Mouse (Mus musculus) naive thymus-derived CD4-positive, alpha-beta T cell, adult 2 months (primary cell): ENCODE results near the gene Crim1.

Experiments
- DNase-seq: peaks from one replicate; pipeline ENCODE4 v3.0.0-alpha.2; 2011; ENCODE audit warnings: low read depth

Crim1 gene

GRCm38 (mm10) chr17:78286021-78286420 is 86.0 kb downstream of the Crim1 start:
- DNase-seq: no peak

DNA sequence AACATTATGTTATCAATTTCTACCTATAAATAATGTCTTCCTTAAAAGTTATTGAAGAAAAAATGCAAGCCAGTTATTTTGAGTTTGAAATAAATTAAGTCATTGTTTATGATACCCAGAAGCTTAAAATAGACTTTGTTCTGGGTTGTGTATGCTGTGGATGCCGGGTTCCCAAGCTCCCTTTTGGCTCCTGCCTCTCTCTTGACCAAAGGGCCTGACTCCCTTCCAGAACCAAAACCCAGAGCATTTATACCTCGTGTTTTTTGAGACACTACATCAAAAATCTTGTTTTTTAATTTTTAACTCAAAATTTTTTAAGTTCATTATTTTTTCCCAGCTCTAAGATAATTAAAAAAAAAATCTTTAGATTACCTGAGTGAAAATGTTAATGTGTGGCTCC is 87.3 kb downstream of the Crim1 start:
- DNase-seq: no peak

DNA sequence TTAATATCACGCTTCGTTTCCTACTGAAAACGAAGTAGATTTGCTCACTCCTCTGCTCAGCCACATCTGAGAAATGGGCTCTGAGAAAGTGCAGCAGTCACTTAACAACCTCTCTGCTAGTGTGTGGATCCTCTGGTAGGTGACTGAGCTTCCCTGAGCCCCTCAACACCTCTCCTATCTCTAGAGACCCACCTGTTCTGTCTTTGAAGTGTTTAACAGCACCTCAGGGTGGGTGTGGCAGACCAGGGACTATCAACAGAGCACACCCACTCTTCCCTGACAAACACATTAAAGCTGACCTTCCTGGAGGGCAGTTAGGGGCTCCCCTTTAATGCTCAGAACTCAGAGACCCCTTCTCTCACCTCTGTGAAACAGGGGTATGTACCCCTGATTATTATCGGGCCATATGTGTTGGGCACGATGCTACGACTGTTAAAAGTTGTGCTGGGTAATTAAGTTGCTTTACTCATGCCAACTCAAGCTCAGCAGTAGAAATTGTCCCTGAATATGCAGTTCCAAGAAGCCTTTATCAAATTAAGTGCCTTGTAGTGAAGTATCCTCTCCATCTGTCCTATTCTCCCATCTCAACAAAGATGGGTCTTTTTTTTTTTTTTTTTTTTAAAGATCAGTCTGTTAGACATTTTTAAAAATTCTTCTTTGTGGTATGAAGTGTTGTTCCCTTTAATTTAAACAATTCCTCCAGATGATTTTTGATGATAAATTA is 90.3 kb downstream of the Crim1 start:
- DNase-seq: no peak

DNA sequence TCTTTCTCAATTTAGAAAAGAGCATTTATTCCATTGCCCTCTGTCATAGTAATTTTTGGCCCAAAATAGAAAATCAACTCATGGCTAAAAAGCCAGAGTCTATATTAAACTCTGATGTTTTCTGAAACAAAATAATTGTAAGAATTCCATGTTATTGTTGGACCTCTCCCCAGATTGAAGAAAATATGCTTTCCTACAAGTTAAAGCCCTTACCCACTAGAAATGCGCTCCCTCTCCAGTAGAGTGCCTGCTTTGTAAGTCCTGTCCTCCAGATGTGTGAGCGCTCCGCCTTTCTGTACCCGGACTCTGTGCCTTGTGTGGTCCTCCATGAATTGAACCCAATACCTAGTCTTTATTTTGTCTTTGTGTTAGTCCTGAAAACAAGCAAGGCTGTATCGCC is 91.0 kb downstream of the Crim1 start:
- no peak for DNase-seq

GRCm38 (mm10) chr17:78292301-78292700 is 92.3 kb downstream of the Crim1 start:
- no peak for DNase-seq

DNA sequence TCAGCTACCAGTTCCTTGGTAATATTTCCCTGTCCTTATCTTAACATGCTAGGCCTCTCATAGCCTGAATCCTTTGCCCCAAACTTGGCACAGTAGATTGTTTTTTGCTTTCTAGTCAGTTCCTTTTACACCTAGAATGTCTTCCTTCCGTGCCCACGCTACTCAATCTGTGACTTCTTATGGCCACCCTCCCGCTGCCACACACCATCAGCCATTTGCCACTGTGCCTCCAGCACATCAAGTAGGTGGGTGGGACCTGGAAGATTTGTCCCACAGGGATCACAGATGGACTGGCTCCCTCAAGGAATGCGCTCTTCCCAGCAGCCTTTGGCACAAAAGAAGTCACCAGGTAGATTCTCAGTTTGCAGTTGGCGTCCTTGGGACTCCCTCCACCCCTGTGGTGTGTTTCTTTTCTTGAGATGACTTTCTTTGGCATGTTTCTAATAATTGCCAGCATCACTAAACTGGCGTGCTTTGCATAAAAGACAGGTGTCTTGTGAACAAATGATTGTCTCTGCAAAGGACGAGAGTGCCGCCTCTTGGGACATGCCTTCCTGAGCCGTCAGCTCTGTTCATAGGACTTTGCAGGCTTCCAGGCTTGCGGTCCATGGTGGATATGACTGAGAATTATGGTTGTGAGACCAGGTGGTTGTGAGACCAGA is 92.9 kb downstream of the Crim1 start:
- no peak for DNase-seq

GRCm38 (mm10) chr17:78295979-78296378 is 95.9 kb downstream of the Crim1 start:
- DNase-seq: no peak

DNA sequence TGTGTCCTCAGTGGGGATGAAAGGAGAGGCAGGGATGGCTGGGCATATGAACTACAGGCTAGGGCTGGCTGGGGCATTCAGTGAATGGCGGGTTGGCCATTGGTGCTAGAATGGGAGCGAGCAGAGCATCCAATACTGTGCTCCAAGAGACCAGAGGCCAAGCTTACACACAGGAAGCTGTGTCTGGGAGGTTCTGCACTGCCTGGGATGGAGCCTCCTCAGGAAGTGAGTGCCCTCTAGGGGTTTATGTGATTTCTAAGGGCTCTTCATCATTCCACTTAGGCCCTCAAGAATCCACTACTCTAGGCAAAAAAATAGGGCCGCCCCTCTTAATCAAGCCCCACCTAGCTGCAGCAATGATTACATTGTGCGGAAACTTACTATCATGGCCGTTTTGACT is 98.1 kb downstream of the Crim1 start:
- DNase-seq: no peak

- peak; percentile 6 for DNase-seq
Observed at GRCm38 (mm10) chr17:78298967-78299540, 99.0 kb downstream of the Crim1 start.

DNA sequence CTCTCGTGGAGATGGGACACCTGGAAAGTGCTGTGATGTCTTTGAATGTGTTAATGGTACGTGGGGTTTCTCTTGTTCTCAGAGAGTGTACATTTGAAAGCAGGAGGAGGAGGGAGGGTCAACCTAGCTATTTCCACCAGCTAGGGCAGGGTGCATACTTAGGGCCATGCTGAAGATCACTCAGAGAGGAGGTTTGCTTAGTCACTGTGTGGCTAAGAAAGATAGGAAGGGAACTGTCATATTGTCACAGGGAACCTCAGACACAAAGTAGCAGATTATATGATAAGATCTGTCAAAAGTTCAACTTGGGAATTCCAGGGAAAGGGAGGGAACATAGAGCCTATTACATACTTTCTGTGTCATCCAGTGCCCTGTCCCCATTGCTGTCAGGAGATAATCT is 103.0 kb downstream of the Crim1 start:
- DNase-seq: no peak

- no peak for DNase-seq
Observed at GRCm38 (mm10) chr17:78304059-78304458, 104.0 kb downstream of the Crim1 start.

GRCm38 (mm10) chr17:78306434-78306833 is 106.4 kb downstream of the Crim1 start:
- no peak for DNase-seq

DNA sequence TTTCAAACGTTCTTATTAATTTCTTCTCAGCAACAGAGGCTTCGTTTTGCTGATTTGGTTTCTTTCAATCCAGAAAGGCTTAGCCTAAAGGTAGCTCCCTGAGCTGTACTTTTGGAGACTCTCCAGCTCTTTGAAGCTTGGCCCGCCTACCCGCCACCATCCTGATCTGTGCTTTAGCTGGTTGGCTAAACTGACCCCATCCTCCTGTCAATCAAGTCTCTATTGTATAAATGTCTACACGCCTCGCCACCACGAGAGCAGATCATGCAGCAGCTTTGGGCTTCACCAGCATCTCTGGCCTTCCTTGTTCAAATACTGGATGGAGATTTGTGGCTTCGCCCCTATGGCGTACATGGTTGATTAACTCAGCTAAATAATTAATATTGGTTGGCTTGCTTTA is 108.2 kb downstream of the Crim1 start:
- no peak for DNase-seq

DNA sequence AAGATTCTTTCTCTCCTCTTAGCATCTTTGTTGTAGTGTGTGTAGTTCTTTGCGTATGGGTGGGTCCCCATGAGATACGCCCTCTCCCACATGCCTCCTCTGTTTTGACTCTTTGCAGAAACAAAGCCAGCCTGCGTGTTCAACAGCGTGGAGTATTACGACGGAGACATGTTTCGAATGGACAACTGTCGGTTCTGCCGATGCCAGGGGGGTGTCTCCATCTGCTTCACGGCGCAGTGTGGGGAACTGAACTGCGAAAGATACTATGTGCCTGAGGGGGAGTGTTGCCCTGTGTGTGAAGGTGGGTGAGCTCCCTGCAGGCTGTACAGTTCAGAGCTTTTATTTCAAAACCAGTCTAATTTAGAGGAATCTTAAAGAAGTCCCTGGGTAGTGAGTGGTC is 113.0 kb downstream of the Crim1 start:
- DNase-seq: no peak

GRCm38 (mm10) chr17:78313612-78314011 is 113.6 kb downstream of the Crim1 start:
- no peak for DNase-seq

DNA sequence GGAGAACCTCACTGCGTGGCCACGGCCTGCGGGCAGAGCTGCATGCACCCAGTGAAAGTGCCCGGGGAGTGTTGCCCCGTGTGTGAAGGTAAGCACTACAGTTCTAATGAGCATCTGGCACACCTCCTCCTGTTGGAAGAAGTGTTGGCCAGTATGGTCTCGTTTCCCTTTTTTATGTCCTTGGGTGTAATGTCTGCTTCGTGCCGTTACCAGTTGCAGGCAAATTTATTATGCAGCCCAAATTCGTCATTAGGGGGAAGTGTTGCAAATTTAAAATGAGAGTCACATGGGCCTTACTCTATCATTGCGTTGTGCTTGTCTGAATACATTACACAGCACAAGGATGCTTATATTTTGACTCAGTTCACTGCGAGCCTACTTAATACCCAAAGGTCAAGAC is 115.6 kb downstream of the Crim1 start:
- DNase-seq: no peak

GRCm38 (mm10) chr17:78317381-78317780 is 117.3 kb downstream of the Crim1 start:
- DNase-seq: no peak

- DNase-seq: no peak
Observed at GRCm38 (mm10) chr17:78318810-78319209, 118.8 kb downstream of the Crim1 start.

- no peak for DNase-seq
Observed at GRCm38 (mm10) chr17:78321216-78321835, 121.3 kb downstream of the Crim1 start.

DNA sequence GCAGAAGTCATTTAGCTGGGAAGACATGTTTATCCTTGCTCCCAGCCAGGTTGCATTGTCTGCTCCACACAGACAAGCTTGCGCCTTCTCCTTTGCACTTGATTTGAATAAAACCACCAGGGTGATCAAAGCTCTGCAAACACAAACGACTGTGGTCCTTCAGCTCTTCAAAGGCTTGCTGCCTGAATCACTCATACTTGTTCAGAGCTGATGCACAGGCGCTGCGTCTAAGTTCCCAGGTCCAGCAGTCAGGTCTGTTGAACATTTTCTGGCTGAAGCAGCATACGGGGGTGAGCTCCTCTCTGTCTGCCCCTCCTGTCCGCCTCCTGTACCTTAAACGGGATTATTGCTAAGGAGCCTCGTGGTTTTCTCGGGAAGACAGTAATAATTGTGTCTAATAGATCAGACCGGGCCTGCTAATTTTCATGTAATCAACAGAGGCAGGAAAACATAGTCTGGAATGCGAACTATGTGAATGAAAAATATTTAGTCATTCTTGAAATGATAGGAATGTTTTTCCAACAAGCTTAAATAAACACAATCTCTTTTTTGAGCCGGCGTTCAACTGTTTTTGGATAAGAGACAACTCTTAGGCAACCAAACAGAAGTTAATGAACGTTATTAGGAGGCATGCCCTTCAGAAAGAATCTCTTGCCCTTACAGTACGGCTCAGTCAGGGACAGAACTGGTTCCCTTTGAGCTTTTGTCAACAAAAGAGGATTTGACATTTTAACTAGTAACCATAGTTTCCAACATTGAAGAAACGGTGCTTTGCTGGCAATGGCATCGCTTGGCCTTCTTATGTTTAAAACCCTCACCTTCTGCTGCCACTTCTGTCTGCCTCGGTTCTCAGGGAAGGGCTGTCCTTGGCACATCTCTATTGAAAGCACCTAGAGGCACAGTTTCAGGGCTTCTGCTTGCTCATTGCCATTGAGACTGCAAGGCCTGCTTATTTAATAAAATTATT is 122.6 kb downstream of the Crim1 start:
- no peak for DNase-seq

DNA sequence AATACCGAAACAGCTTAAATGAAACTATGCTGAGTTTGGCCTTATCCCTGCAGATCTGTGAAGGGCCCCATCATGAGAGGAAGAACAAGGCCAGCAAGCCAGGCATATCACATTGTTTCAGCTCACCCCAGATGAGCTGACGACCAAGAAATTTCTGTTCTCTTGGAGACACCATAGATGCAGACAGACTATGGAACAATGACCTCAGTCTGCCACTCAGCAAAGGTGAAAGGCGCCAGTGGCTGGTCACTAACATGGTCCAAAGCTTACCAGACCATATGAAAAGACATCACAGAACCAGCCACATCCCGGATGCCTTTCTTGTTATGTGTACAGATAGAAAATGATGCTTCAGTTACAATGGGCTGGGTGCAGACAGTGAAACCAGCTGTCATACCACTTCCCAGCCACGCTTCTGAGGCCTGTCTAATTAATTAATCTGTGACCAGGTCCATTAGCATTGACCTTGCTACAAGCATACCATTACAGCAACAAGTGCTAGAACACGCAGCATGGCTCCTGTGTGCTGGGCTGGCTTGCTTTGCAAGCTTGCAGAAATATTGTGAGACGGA is 125.8 kb downstream of the Crim1 start:
- DNase-seq: no peak

- DNase-seq: no peak
Observed at GRCm38 (mm10) chr17:78326381-78326780, 126.3 kb downstream of the Crim1 start.
